Mouse (Mus musculus) kidney, postnatal 4 days (tissue): ENCODE measurements around the gene Itpk1.
"Not testable (repeated sequence)": the region's sequence is repeated elsewhere in the genome, so short reads cannot be mapped to it uniquely, and the experiment has no call there.

ENCODE experiments used
- DNase-seq, 2 experiments: peaks; one replicate each; pipeline ENCODE4 v3.0.0; 2021; ENCODE audit warnings: mixed read lengths in 2 of 2

Gene Itpk1

GRCm38 (mm10) chr12:102653003-102653402, 51.7 kb downstream of the Itpk1 start:
- DNase-seq: no peak

- no peak for DNase-seq
These were observed 52.3 kb downstream of the Itpk1 start for GRCm38 (mm10) chr12:102652420-102652819.

- DNase-seq: no peak
These were observed 52.9 kb downstream of the Itpk1 start for GRCm38 (mm10) chr12:102651871-102652270.

GRCm38 (mm10) chr12:102651401-102651800, 53.3 kb downstream of the Itpk1 start:
- no peak for DNase-seq

- no peak for DNase-seq
These were observed 54.1 kb downstream of the Itpk1 start for GRCm38 (mm10) chr12:102650649-102651048.

- DNase-seq: peak; percentile 63 to 75
These were observed 56.7 kb downstream of the Itpk1 start for GRCm38 (mm10) chr12:102647839-102648564.

- DNase-seq: peak in 1 of 2 experiments; percentile 56
These were observed 58.0 kb downstream of the Itpk1 start for GRCm38 (mm10) chr12:102646586-102647260.

GRCm38 (mm10) chr12:102645911-102646585, 58.7 kb downstream of the Itpk1 start:
- DNase-seq: no peak

GRCm38 (mm10) chr12:102643316-102643715, 61.4 kb downstream of the Itpk1 start:
- DNase-seq: peak; percentile 79 to 85

GRCm38 (mm10) chr12:102640436-102641163, 64.1 kb downstream of the Itpk1 start:
- no peak for DNase-seq

GRCm38 (mm10) chr12:102638878-102639277, 65.9 kb downstream of the Itpk1 start:
- no peak for DNase-seq

- no peak for DNase-seq
These were observed 67.5 kb downstream of the Itpk1 start for GRCm38 (mm10) chr12:102637235-102637634.

- DNase-seq: no peak
These were observed 70.2 kb downstream of the Itpk1 start for GRCm38 (mm10) chr12:102634436-102635050.

- DNase-seq: peak; percentile 46 to 50
These were observed 71.6 kb downstream of the Itpk1 start for GRCm38 (mm10) chr12:102633083-102633501.

GRCm38 (mm10) chr12:102631690-102632089, 73.0 kb downstream of the Itpk1 start:
- DNase-seq: no peak

- DNase-seq: not testable (repeated sequence)
These were observed 74.3 kb downstream of the Itpk1 start for GRCm38 (mm10) chr12:102630471-102630870.

- no peak for DNase-seq
These were observed 76.5 kb downstream of the Itpk1 start for GRCm38 (mm10) chr12:102628221-102628620.

GRCm38 (mm10) chr12:102627545-102627944, 77.2 kb downstream of the Itpk1 start:
- no peak for DNase-seq

GRCm38 (mm10) chr12:102626841-102627240, 77.9 kb downstream of the Itpk1 start:
- no peak for DNase-seq

GRCm38 (mm10) chr12:102625717-102626116, 79.0 kb downstream of the Itpk1 start:
- no peak for DNase-seq

- DNase-seq: no peak
These were observed 79.6 kb downstream of the Itpk1 start for GRCm38 (mm10) chr12:102625118-102625517.

GRCm38 (mm10) chr12:102623827-102624226, 80.9 kb downstream of the Itpk1 start:
- DNase-seq: no peak
